Comparison of ENCODE assay signal across 12 mouse cellular contexts in the genomic region with DNA sequence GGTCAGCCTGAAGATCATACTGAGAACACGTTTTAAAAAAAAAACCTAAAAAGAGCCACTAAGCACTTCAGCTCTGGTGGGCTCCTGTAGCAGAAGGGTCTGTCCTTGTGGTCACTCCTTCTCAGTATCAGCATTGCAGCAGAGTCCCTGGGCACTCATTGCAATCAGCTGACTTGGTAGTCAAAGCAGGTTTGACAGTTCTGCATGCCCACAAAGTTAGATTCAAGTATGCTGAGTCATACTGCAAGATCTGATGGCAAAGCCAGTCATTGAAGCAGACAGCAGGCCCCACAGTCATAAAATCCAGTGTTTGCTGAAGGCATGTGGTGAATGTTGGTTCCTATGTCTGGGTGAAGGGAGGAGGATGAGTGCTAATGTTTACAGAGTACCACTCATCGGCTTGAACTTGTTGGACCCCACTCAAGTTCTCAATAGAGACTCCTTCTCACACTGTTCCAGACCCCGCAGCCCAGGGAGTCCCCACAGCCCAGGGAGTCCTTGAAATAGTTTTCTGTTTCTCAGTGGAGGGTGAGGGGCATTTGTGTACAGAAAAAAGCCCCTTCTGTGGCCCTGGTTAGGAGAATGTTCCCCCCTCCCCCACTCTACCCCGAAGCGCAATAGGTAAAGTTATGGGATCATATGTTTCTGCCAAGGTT. TPM values are rescaled to one million over a fixed set of nuclear protein-coding genes. Genes with fewer than 3 reads are reported as not detected.
DNase-seq lines count a peak whose midpoint lies in the region; ATAC-seq and TF ChIP-seq lines count a peak whose summit lies in the region.
"Had no signal": no experiment of that assay in that cellular context is flagged by ENCODE, and none has a peak within 500 bp of the region (broad histone marks: within the 10 kb centered on the region; RNA-seq: fewer than 3 reads in every experiment).

No protein-coding gene starts in this region.

- H3K9me3 ChIP-seq in liver, postnatal 0 days (ENCODE audit: low read length), result no peaks in the 10 kb centered on the region
- H3K9me3 ChIP-seq in hindbrain, embryonic 11.5 days (ENCODE audit: control insufficient read depth, low read length), result no peaks in the 10 kb centered on the region
- H3K9me3 ChIP-seq: lung, embryonic 15.5 days had no signal

- H3K27me3 ChIP-seq in liver, postnatal 0 days (ENCODE audit: insufficient read depth, low read length), result no peaks in the 10 kb centered on the region
- no peaks in the 10 kb centered on the region for H3K27me3 ChIP-seq in hindbrain, embryonic 11.5 days (ENCODE audit: control insufficient read depth, insufficient read depth, low read length)
- H3K27me3 ChIP-seq: lung, embryonic 15.5 days had no signal

- no peaks in the 10 kb centered on the region; the same call in 1 of the 2 replicates for H3K4me1 ChIP-seq in liver, postnatal 0 days (ENCODE audit: insufficient read depth)
- no peaks in the 10 kb centered on the region for H3K4me1 ChIP-seq in hindbrain, embryonic 11.5 days (replicated peaks; ENCODE audit: control insufficient read depth, insufficient read depth, low read length)

- DNase-seq in adrenal gland, adult 2 months, result peak; percentile 63
- no peak for DNase-seq in adrenal gland, postnatal 25 days
- peak; percentile 39 for DNase-seq in MEL-GATA-1-ER (ENCODE audit: extremely low read depth, low read depth)
- DNase-seq in liver, postnatal 0 days, result no peak
- no peak for DNase-seq in gastrocnemius, postnatal 36 days
- DNase-seq in thymus, adult 18-20 months, result no peak
- DNase-seq in hindbrain, embryonic 11.5 days (ENCODE audit: low spot score), result no peak
- DNase-seq: right cerebral cortex, postnatal 25 days had no signal

- 78% methylated on average over 5 of the region's 5 CpGs for WGBS in liver, postnatal 0 days (ENCODE audit: insufficient replicate concordance)
- WGBS in hindbrain, embryonic 11.5 days, result 82% methylated on average over 5 of the region's 5 CpGs

- no peak for TF ChIP-seq CTCF in liver, postnatal 0 days (IDR thresholded peaks at IDR 0.05; ENCODE audit: low read depth)

- no peak for TF ChIP-seq EP300 in liver, postnatal 0 days (IDR thresholded peaks at IDR 0.05; ENCODE audit: low read depth)

- peak; percentile 47 for ATAC-seq in granulocyte monocyte progenitor cell, adult 5-6 weeks (replicated peaks; ENCODE audit: poor library complexity, severe bottlenecking)
- peak; percentile 36; the same call in 1 of the 2 replicates for ATAC-seq in liver, postnatal 0 days
- no peak for ATAC-seq in hindbrain, embryonic 11.5 days (ENCODE audit: low FRiP score)
- ATAC-seq: inflammation-experienced regulatory T-cells, adult 6 months had no signal

- no peak overlapping the region for H3K9ac ChIP-seq in liver, postnatal 0 days (replicated peaks)
- H3K9ac ChIP-seq in hindbrain, embryonic 11.5 days (ENCODE audit: low read depth, low read length), result no peak overlapping the region
- H3K9ac ChIP-seq: lung, embryonic 15.5 days had no signal

- H3K27ac ChIP-seq in liver, postnatal 0 days (ENCODE audit: low read depth), result no peak overlapping the region
- no peak overlapping the region for H3K27ac ChIP-seq in hindbrain, embryonic 11.5 days (ENCODE audit: low read depth, low read length)
- H3K27ac ChIP-seq: left cerebral cortex, adult 2 months; lung, embryonic 15.5 days had no signal

- no peak overlapping the region for H3K4me2 ChIP-seq in liver, postnatal 0 days (ENCODE audit: low read depth, low read length)
- H3K4me2 ChIP-seq in hindbrain, embryonic 11.5 days (replicated peaks; ENCODE audit: low read depth, low read length), result no peak overlapping the region
- H3K4me2 ChIP-seq: lung, embryonic 15.5 days had no signal

- H3K36me3 ChIP-seq in liver, postnatal 0 days (replicated peaks; ENCODE audit: insufficient read depth, low read length), result no peaks in the 10 kb centered on the region
- H3K36me3 ChIP-seq in hindbrain, embryonic 11.5 days (ENCODE audit: control insufficient read depth, insufficient read depth, low read length), result no peaks in the 10 kb centered on the region
- H3K36me3 ChIP-seq: lung, embryonic 15.5 days had no signal

- no peak overlapping the region for H3K4me3 ChIP-seq in liver, postnatal 0 days (ENCODE audit: low read depth, low read length)
- no peak overlapping the region for H3K4me3 ChIP-seq in hindbrain, embryonic 11.5 days (ENCODE audit: low read depth, low read length)
- H3K4me3 ChIP-seq: left cerebral cortex, adult 2 months; lung, embryonic 15.5 days had no signal

- intact Hi-C loops in gastrocnemius, postnatal 36 days (cut with DNase I), result no loop called here

RNA-seq across cellular contexts. Expression of a gene that starts 47.2 kb away (rescaled TPM):
- 100 to 1,000 TPM; 354 to 360 TPM for total RNA-seq in adrenal gland, adult 2 months (2021)
- polyA plus RNA-seq in adrenal gland, adult 2 months (2012; rRNA removed), result 271 and 284 TPM in 2 replicates
- total RNA-seq in adrenal gland, postnatal 25 days (2021), result 474 and 481 TPM in 2 replicates
- total RNA-seq in granulocyte monocyte progenitor cell, adult 5-6 weeks (2014; fragmentation: Nextera tagmentation), result 61.8 and 68.1 TPM in 2 replicates
- total RNA-seq in granulocyte monocyte progenitor cell, adult 5-6 weeks (2017), result 60.3 and 62.0 TPM in 2 replicates
- 57.1 and 59.3 TPM in 2 replicates for polyA plus RNA-seq in liver, postnatal 0 days (2015; fragmentation: Nextera tagmentation; extraction: Ambion mirVana)
- 100 to 1,000 TPM; 660 to 716 TPM for total RNA-seq in gastrocnemius, postnatal 36 days (2021)
- polyA plus RNA-seq in hindbrain, embryonic 11.5 days (2014; fragmentation: Nextera tagmentation; extraction: Ambion mirVana), result 73.7 and 83.9 TPM in 2 replicates

Comparison
In these comparisons a context has a peak if more than half of its experiments do, and no peak if none do; other contexts are left out.
1. DNase-seq: peak in adrenal gland, adult 2 months (single experiment) and MEL-GATA-1-ER (single experiment); none in adrenal gland, postnatal 25 days (single experiment), liver, postnatal 0 days (single experiment), gastrocnemius, postnatal 36 days (0 of 2), thymus, adult 18-20 months (0 of 2) and hindbrain, embryonic 11.5 days (single experiment).